Mouse (Mus musculus) midbrain, embryonic 16.5 days (tissue): ENCODE results near the gene Sgms1. TPM values are rescaled to one million over a fixed set of nuclear protein-coding genes. Genes with fewer than 3 reads are reported as not detected.

Source experiments
- ATAC-seq: fragments of 200-750 bp; cut with Nextera tagmentation; 2 replicates; pipeline ENCODE4 v1.8.0; 2017; ENCODE audit warnings: moderate TSS enrichment
- H3K27ac ChIP-seq: fragments of 300-500 bp; sonication (generic); 2 replicates; pipeline ENCODE4 v1.5.1; 2014; ENCODE audit warnings: mild to moderate bottlenecking, low read length, mixed read lengths
- H3K27me3 ChIP-seq: fragments of 300-500 bp; sonication (generic); 2 replicates; pipeline ENCODE4 v1.6.1; 2014; ENCODE audit warnings: low read depth, low read length, mixed read lengths; ENCODE audit not compliant: control insufficient read depth, insufficient read depth
- H3K36me3 ChIP-seq: fragments of 300-500 bp; sonication (generic); 2 replicates; pipeline ENCODE4 v1.6.1; 2014; ENCODE audit warnings: mild to moderate bottlenecking, low read length, moderate library complexity, mixed read lengths; ENCODE audit not compliant: control insufficient read depth, insufficient read depth
- H3K4me1 ChIP-seq: fragments of 300-500 bp; sonication (generic); 2 replicates; pipeline ENCODE4 v1.6.1; 2014; ENCODE audit warnings: mild to moderate bottlenecking, low read length, mixed read lengths; ENCODE audit not compliant: control insufficient read depth, insufficient read depth
- H3K4me2 ChIP-seq: fragments of 300-500 bp; sonication (generic); 2 replicates; pipeline ENCODE4 v1.6.1; 2014; ENCODE audit warnings: mild to moderate bottlenecking, low read length, mixed read lengths
- H3K4me3 ChIP-seq: fragments of 300-500 bp; sonication (generic); 2 replicates; pipeline ENCODE4 v1.5.1; 2014; ENCODE audit warnings: low read depth, mild to moderate bottlenecking, low read length, moderate library complexity, mixed read lengths
- H3K9ac ChIP-seq: fragments of 300-500 bp; sonication (generic); 2 replicates; pipeline ENCODE4 v1.6.1; 2014; ENCODE audit warnings: low read depth, low read length, mixed read lengths
- H3K9me3 ChIP-seq: fragments of 300-500 bp; sonication (generic); replicated peaks from 2 replicates; pipeline ENCODE4 v1.6.1; 2014; ENCODE audit warnings: mild to moderate bottlenecking, low read length, mixed read lengths; ENCODE audit not compliant: control insufficient read depth, poor library complexity, severe bottlenecking
- WGBS: fragments of 180-500 bp; shearing (Covaris S2); extraction: QIAGEN DNeasy Blood & Tissue Kit; methylation state at CpG from one replicate; pipeline ENCODE4 v1.1.7; 2014; 5-methylcytosine and 5-hydroxymethylcytosine counted together
- polyA plus RNA-seq: library from polyadenylated mRNA; unstranded; fragments of >200 nt; fragmentation: Nextera tagmentation; extraction: Ambion mirVana; gene quantifications from 2 replicates; pipeline ENCODE4 v1.2.1, GENCODE M21; 2015

Sgms1 gene
- polyA plus RNA-seq, 1 experiment from 2014 or later: 20.2 TPM

DNA sequence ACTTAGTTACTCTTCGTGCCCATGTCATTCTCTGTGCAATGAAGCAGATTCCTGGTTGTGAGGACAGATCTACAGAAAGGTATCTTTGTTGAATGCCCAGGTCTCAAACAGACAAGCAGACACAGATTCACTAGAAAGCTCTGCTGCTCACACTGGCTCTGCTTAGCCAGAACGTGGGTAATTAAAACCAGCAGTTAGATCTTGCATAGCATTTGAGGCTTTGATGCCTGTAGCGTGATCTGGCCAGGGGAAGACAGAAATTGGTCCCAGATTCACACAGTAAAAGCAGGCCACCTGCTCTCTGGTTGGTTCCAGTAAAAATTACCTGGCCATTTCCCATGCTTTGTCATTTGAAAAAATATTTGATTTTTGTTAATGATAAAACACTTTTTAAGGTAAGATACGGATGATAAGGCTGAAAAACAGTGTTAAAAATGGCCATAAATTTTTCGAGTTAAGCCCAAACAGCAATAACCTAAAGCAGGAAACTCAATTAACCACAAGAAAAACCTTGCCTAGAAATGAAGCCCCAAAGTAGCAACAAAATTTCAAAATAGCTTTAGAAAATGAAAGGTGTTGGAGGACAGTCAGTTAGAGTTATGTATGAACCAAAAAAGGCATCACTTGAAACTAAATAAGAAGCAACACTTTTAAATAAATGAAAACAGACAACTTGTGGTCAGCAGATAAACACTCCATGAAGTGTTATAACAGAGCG, 154.6 kb downstream of the Sgms1 start:
- ATAC-seq: no peak
- Histone ChIP-seq H3K27me3 (no peaks in the 10 kb centered on the region), H3K9ac (no peak overlapping the region), H3K9me3 (no peaks in the 10 kb centered on the region), H3K4me1 (no peaks in the 10 kb centered on the region), H3K27ac (no peak overlapping the region), H3K4me2 (no peak overlapping the region), H3K36me3 (no peaks in the 10 kb centered on the region), H3K4me3 (no peak overlapping the region)
- 80% methylated on average over 6 of the region's 6 CpGs for WGBS

DNA sequence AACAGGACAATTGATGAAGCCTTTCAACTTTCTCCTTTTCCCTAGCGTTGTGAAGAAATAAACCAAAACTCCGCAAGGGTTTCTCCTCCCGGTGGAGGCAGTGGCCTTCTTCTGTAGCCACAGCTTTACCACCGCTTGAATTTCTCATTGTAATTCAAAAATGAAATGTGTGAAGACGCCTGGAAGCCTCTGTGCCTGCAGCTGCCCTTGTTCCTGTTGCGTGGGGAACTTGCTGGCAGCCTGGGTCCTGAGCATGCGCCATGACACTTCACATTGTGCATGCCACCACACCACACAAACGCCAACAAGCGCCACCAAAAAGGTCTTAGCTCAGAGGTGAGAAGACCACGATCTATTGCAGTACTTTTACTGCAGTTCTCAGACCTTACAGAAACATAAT, 158.2 kb downstream of the Sgms1 start:
- Histone ChIP-seq H3K9me3 (no peaks in the 10 kb centered on the region), H3K27ac (no peak overlapping the region), H3K27me3 (no peaks in the 10 kb centered on the region), H3K4me2 (no peak overlapping the region), H3K9ac (no peak overlapping the region), H3K4me1 (no peaks in the 10 kb centered on the region), H3K4me3 (no peak overlapping the region), H3K36me3 (no peaks in the 10 kb centered on the region)
- 77% methylated on average over 10 of the region's 10 CpGs for WGBS
- ATAC-seq: no peak

DNA sequence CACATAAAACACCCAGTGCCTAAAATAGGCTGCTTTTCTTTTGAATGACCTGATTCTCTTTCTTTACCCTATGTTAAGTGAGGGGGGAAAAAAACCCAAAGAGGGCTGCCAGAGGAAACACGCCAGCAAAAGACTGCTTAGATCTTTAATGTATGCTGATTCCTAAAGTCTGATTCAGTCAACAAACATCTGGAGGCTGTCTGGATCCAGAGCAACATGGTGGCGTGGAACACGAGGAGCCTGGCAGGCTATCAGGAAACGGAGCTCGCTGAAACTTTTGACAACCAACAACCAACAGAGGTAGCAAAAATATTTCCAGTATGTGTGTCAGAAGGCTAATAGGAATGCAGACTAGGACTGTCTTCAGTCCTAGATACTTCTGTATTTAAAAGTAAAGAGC, 158.7 kb downstream of the Sgms1 start:
- no peak overlapping the region for H3K4me3 ChIP-seq
- no peaks in the 10 kb centered on the region for H3K4me1 ChIP-seq
- WGBS: 74% methylated on average over 5 of the region's 5 CpGs
- H3K27me3 ChIP-seq: no peaks in the 10 kb centered on the region
- H3K9me3 ChIP-seq: no peaks in the 10 kb centered on the region
- H3K36me3 ChIP-seq: no peaks in the 10 kb centered on the region
- no peak overlapping the region for H3K27ac ChIP-seq
- H3K9ac ChIP-seq: no peak overlapping the region
- no peak for ATAC-seq
- no peak overlapping the region for H3K4me2 ChIP-seq

DNA sequence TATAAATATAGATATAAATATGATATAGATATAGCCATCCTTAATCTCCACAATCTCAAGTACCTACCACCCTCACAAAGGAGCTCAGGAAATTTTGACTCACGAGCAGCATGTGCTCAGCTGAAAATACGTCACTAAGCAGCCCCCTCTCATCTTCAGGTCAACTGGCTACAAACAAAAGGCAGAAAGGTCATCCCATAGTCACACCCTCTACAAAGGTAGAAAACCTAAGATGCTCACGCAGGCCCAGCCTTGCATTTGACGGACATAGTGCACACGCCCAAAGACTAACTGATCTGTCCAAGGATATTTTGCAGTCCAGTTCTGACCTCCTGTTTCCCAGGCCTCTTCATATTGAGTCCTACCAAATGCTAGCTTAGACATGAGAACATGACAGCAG, 159.2 kb downstream of the Sgms1 start:
- H3K27me3 ChIP-seq: no peaks in the 10 kb centered on the region
- H3K4me3 ChIP-seq: no peak overlapping the region
- H3K4me2 ChIP-seq: no peak overlapping the region
- WGBS: 87% methylated on average over 5 of the region's 5 CpGs
- no peaks in the 10 kb centered on the region for H3K9me3 ChIP-seq
- no peak for ATAC-seq
- no peaks in the 10 kb centered on the region for H3K36me3 ChIP-seq
- no peaks in the 10 kb centered on the region for H3K4me1 ChIP-seq
- no peak overlapping the region for H3K9ac ChIP-seq
- no peak overlapping the region for H3K27ac ChIP-seq

DNA sequence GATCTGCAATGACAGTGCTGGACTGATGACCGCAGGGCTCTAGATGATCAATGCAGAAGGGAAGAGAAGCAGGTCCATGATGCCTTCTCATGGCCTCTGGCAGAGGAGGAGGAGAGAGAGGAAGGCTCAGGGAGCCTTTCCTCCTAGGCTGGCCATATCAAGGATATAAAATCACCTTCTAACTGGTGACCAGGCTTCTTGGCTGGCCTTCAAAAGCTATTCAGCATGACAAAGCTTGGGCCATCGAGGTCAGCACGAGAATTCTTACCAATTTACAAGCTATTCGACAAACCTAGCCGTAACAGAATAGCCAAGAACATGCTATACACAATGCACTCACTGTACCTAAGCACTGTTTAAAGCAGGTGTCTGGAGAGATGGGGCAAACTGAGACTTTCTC, 159.7 kb downstream of the Sgms1 start:
- Histone ChIP-seq H3K4me3 (no peak overlapping the region), H3K36me3 (no peaks in the 10 kb centered on the region), H3K4me1 (no peaks in the 10 kb centered on the region), H3K27me3 (no peaks in the 10 kb centered on the region), H3K9me3 (no peaks in the 10 kb centered on the region), H3K27ac (no peak overlapping the region), H3K9ac (no peak overlapping the region), H3K4me2 (no peak overlapping the region)
- no peak for ATAC-seq
- 89% methylated on average over 5 of the region's 5 CpGs for WGBS

DNA sequence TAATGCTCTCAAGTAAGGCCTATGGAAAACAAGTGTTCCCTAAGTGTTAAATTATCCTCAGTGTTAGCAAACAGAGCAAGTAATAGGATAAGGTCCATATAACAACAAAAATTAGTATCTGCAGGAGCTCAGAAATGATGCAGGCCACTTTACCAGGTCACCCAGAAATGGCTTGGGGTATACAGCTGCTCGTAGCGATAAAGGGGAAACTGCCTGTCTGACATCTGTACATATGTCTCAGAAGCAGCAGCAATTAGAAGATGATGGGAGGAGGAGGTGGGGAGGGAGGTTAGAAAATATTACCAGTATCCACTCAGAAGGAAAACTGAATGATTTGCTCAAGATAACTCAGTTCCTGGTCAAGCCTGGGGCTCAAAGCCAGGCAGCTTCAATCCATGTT, 162.3 kb downstream of the Sgms1 start:
- no peak overlapping the region for H3K9ac ChIP-seq
- H3K4me3 ChIP-seq: no peak overlapping the region
- H3K9me3 ChIP-seq: no peaks in the 10 kb centered on the region
- H3K4me1 ChIP-seq: no peaks in the 10 kb centered on the region
- no peaks in the 10 kb centered on the region for H3K36me3 ChIP-seq
- no peak overlapping the region for H3K27ac ChIP-seq
- H3K4me2 ChIP-seq: no peak overlapping the region
- ATAC-seq: no peak
- 97% methylated on average over 2 of the region's 2 CpGs for WGBS
- H3K27me3 ChIP-seq: no peaks in the 10 kb centered on the region

DNA sequence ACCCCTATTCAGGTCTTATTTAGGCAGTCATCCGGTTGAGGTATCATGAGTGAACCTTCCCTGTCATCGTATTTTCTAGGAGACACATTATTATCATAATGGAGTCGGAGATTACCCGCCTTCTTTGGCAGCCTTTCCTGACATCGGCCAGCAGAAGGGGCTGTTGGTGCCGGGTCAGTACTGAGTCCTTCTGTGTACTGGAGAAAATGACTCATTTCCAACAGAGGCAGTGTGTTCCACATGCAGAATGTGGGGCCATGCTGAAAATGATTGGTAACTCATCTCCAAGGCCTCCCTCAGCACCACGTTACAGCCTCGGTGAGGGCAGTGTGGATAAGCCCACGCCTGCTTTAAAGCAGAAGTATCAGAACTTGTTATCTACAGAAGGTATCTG, 164.4 kb downstream of the Sgms1 start:
- Histone ChIP-seq H3K27me3 (no peaks in the 10 kb centered on the region), H3K27ac (no peak overlapping the region), H3K4me1 (no peaks in the 10 kb centered on the region), H3K36me3 (no peaks in the 10 kb centered on the region), H3K4me2 (no peak overlapping the region), H3K4me3 (no peak overlapping the region), H3K9ac (no peak overlapping the region), H3K9me3 (no peaks in the 10 kb centered on the region)
- WGBS: 71% methylated on average over 9 of the region's 9 CpGs
- no peak for ATAC-seq

DNA sequence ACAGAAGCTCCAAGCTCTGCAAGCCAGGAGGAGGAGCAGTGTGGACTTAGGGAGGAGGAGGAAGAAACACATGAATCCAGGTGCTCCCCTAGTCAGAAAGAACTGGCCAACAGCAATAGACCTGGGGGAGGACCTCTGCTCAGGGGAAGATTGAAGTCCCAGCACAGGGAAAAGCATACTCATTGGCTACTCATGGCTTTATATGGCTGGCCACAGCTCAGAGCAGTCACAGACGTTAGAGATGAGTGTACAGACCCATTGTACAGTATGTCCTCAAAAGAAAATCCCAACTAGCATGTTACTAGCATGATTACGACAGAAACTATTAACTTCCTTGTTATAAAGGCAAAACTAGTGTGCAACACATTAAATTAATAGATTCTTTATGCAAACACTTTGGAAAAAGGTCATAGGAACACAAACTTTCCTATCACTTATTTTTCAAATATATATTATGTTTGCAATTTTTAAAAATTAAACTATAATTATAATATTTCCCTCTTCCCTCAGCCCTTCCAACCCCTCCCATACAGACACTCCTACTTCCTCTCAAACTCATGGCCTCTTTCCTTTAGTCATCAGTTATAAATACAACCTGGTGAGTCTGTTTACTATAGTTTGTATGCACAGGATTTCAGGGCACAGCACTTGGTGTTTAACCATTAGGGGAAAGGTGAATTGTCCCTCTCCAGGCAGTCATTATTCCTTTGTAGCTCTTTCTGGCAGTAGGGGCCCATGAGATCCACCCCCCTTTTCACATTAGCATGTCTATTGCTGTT, 165.0 kb downstream of the Sgms1 start:
- Histone ChIP-seq H3K4me1 (no peaks in the 10 kb centered on the region), H3K27me3 (no peaks in the 10 kb centered on the region), H3K9ac (no peak overlapping the region), H3K9me3 (no peaks in the 10 kb centered on the region), H3K4me3 (no peak overlapping the region), H3K36me3 (no peaks in the 10 kb centered on the region), H3K27ac (no peak overlapping the region), H3K4me2 (no peak overlapping the region)
- ATAC-seq: no peak
- WGBS: 87% methylated on average over 2 of the region's 2 CpGs

DNA sequence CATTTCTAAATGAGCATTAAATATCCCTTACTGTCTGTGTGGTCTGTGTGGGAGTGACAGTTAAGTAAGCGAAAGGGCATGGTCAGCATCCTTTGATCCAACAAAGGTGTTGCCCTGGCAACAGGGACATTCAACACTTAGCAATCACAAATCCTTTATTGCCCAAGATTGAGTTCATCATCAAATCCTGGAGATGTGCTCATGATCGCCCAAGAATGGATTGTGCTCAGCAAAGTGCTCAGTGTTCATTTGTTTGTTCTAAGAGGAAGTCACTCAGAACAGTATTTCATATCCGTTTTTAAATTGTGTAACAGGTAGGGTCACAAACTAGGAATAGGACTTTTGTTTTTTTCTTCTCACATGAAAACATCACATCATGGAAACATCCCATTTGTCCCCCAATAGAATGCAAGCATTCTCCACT, 165.8 kb downstream of the Sgms1 start:
- no peaks in the 10 kb centered on the region for H3K4me1 ChIP-seq
- H3K4me2 ChIP-seq: no peak overlapping the region
- H3K27ac ChIP-seq: no peak overlapping the region
- H3K27me3 ChIP-seq: no peaks in the 10 kb centered on the region
- H3K9me3 ChIP-seq: no peaks in the 10 kb centered on the region
- no peak for ATAC-seq
- no peak overlapping the region for H3K9ac ChIP-seq
- H3K36me3 ChIP-seq: no peaks in the 10 kb centered on the region
- whole genome bisulfite sequencing: 61% methylated on average over 3 of the region's 3 CpGs
- H3K4me3 ChIP-seq: no peak overlapping the region
